Mouse (Mus musculus) monocyte, adult 2 months (primary cell): ENCODE data around the gene Hyal1.
A peak's percentile ranks its signal among the peaks of the same experiment; 100 is the strongest.

ENCODE experiments used
- DNase-seq, 2 experiments: peaks; one replicate each; pipeline ENCODE4 v3.0.0; 2022; ENCODE audit warnings: low spot score in 2 of 2, low read depth in 1 of 2

Hyal1 gene

GRCm38 (mm10) chr9:107594281-107595062 lies 17.7 kb downstream of the Hyal1 start:
- no peak for DNase-seq

- no peak for DNase-seq
Measured at GRCm38 (mm10) chr9:107596619-107597569, 20.2 kb downstream of the Hyal1 start.

GRCm38 (mm10) chr9:107598385-107598784 lies 21.7 kb downstream of the Hyal1 start:
- DNase-seq = no peak

GRCm38 (mm10) chr9:107599433-107599832 lies 22.7 kb downstream of the Hyal1 start:
- DNase-seq = no peak

- DNase-seq = no peak
Measured at GRCm38 (mm10) chr9:107599842-107600241, 23.1 kb downstream of the Hyal1 start.

GRCm38 (mm10) chr9:107600745-107601144 lies 24.0 kb downstream of the Hyal1 start:
- no peak for DNase-seq

- no peak for DNase-seq
Measured at GRCm38 (mm10) chr9:107601275-107601674, 24.5 kb downstream of the Hyal1 start.

GRCm38 (mm10) chr9:107602068-107602648 lies 25.4 kb downstream of the Hyal1 start:
- peak; percentile 77 to 89 for DNase-seq

- no peak for DNase-seq
Measured at GRCm38 (mm10) chr9:107603251-107603650, 26.5 kb downstream of the Hyal1 start.

GRCm38 (mm10) chr9:107605041-107605661 lies 28.4 kb downstream of the Hyal1 start:
- DNase-seq = no peak

- no peak for DNase-seq
Measured at GRCm38 (mm10) chr9:107606591-107606990, 29.9 kb downstream of the Hyal1 start.

GRCm38 (mm10) chr9:107607036-107607435 lies 30.3 kb downstream of the Hyal1 start:
- no peak for DNase-seq

GRCm38 (mm10) chr9:107607653-107608245 lies 31.0 kb downstream of the Hyal1 start:
- DNase-seq = no peak

GRCm38 (mm10) chr9:107608741-107609432 lies 32.2 kb downstream of the Hyal1 start, which contains the start of gene Sema3b:
Gene Sema3b, minus strand, starts transcription at chr9:107609229.
- DNase-seq = no peak

GRCm38 (mm10) chr9:107609433-107609830 lies 32.7 kb downstream of the Hyal1 start:
- no peak for DNase-seq

- DNase-seq = no peak
Measured at GRCm38 (mm10) chr9:107611456-107612190, 34.9 kb downstream of the Hyal1 start.

GRCm38 (mm10) chr9:107612191-107612944 lies 35.6 kb downstream of the Hyal1 start:
- DNase-seq = peak; percentile 94 to 99

- no peak for DNase-seq
Measured at GRCm38 (mm10) chr9:107612945-107613569, 36.3 kb downstream of the Hyal1 start.
